Mouse (Mus musculus) kidney, postnatal 0 days (tissue): ENCODE measurements around the gene Olfm1. TPM values are rescaled to one million over a fixed set of nuclear protein-coding genes. Genes with fewer than 3 reads are reported as not detected.
A peak's percentile ranks its signal among the peaks of the same experiment; 100 is the strongest.

ENCODE experiments used
- ATAC-seq: fragments of 200-750 bp; cut with Nextera tagmentation; replicated peaks from 2 replicates; pipeline ENCODE4 v1.8.0; 2017; ENCODE audit warnings: low read depth, moderate number of reproducible peaks, moderate TSS enrichment, moderate library complexity; ENCODE audit not compliant: low FRiP score
- DNase-seq: peaks from one replicate; pipeline ENCODE4 v3.0.0-alpha.2; 2016; ENCODE audit warnings: low spot score
- H3K27ac ChIP-seq: fragments of 300-500 bp; sonication (generic); 2 replicates; pipeline ENCODE4 v1.5.1; 2014; ENCODE audit warnings: mild to moderate bottlenecking
- H3K27me3 ChIP-seq: fragments of 300-500 bp; sonication (generic); 2 replicates; pipeline ENCODE4 v1.6.1; 2014; ENCODE audit warnings: low read length, mixed read lengths; ENCODE audit not compliant: insufficient read depth
- H3K36me3 ChIP-seq: fragments of 300-500 bp; sonication (generic); 2 replicates; pipeline ENCODE4 v1.6.1; 2014; ENCODE audit warnings: low read length, mixed read lengths; ENCODE audit not compliant: insufficient read depth
- H3K4me1 ChIP-seq: fragments of 300-500 bp; sonication (generic); replicated peaks from 2 replicates; pipeline ENCODE4 v1.6.1; 2014; ENCODE audit warnings: antibody characterized with exemption, low read length, mixed read lengths; ENCODE audit not compliant: insufficient read depth
- H3K4me2 ChIP-seq: fragments of 300-500 bp; sonication (generic); 2 replicates; pipeline ENCODE4 v1.6.1; 2014; ENCODE audit warnings: mild to moderate bottlenecking, low read length, moderate library complexity, mixed read lengths
- H3K4me3 ChIP-seq: fragments of 300-500 bp; sonication (generic); replicated peaks from 2 replicates; pipeline ENCODE4 v1.5.1; 2014; ENCODE audit warnings: low read depth, low read length
- H3K9ac ChIP-seq: fragments of 300-500 bp; sonication (generic); 2 replicates; pipeline ENCODE4 v1.6.1; 2014; ENCODE audit warnings: low read depth, low read length
- H3K9me3 ChIP-seq: fragments of 300-500 bp; sonication (generic); replicated peaks from 2 replicates; pipeline ENCODE4 v1.6.1; 2016; ENCODE audit warnings: low read length, inconsistent platforms, mixed read lengths
- CTCF ChIP-seq: IDR thresholded peaks from 2 replicates; pipeline ENCODE4 v1.5.1; 2016; ENCODE audit warnings: antibody characterized with exemption, low read depth, mild to moderate bottlenecking, moderate library complexity
- WGBS: fragments of 180-500 bp; shearing (Covaris S2); extraction: QIAGEN DNeasy Blood & Tissue Kit; methylation state at CpG from one replicate; pipeline ENCODE4 v1.1.7; 2014; 5-methylcytosine and 5-hydroxymethylcytosine counted together
- polyA plus RNA-seq: library from polyadenylated mRNA; unstranded; fragments of >200 nt; fragmentation: Nextera tagmentation; extraction: Ambion mirVana; gene quantifications from 2 replicates; pipeline ENCODE4 v1.2.1, GENCODE M21; 2015

Gene Olfm1
- polyA plus RNA-seq, 1 experiment from 2014 or later = 13.8 TPM

DNA sequence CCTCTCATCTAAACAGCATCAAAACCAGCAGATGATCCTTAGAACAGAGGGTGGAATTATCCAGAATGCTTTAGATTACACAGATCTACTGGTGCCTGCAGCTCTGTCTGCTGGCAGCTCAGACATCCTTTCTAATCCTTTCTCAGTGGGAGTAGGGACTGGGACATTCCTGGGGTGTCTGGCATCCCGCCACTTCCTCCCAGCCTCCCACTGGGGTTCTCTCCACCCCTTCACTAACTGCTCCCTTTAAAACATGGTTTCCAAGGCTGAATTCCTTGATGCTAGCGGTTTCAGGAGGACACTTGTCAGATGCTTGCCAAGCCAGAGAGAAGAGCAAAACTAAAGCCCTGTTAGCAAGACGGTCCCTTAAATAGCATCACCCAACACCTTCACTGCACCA is 33.1 kb downstream of the Olfm1 start:
- H3K9ac ChIP-seq = no peak overlapping the region
- H3K4me2 ChIP-seq = no peak overlapping the region
- WGBS = 60% methylated on average over 3 of the region's 3 CpGs
- no peaks in the 10 kb centered on the region for H3K4me1 ChIP-seq
- no peaks in the 10 kb centered on the region for H3K27me3 ChIP-seq
- ATAC-seq (no peak), DNase-seq (peak; percentile 53)
- H3K4me3 ChIP-seq = no peak overlapping the region
- H3K27ac ChIP-seq = no peak overlapping the region
- TF ChIP-seq CTCF = no peak
- no peaks in the 10 kb centered on the region for H3K36me3 ChIP-seq
- no peaks in the 10 kb centered on the region for H3K9me3 ChIP-seq

DNA sequence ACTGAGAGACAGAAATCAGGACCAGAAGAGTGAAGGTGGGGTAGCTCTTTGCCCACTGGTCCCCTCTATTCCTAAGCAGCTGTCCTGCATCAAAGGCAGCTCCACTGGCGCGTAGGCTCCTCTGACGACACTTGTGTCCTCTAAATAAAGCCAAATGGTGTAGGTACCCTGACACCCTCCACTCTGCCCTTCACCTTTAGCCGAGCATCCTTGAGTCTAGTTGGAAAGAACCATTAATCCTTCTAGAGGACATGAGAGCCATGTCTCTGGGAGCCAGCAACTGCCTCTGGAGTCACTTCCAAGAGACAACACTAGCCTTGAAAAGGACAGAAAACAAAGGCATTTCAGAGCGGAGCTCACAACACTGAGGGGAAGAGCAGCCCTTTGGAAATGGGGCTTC is 34.2 kb downstream of the Olfm1 start:
- H3K4me3 ChIP-seq = no peak overlapping the region
- no peak for TF ChIP-seq CTCF
- no peaks in the 10 kb centered on the region for H3K27me3 ChIP-seq
- no peak overlapping the region for H3K27ac ChIP-seq
- H3K9ac ChIP-seq = no peak overlapping the region
- no peaks in the 10 kb centered on the region for H3K9me3 ChIP-seq
- no peaks in the 10 kb centered on the region for H3K36me3 ChIP-seq
- no peak overlapping the region for H3K4me2 ChIP-seq
- no peaks in the 10 kb centered on the region for H3K4me1 ChIP-seq
- WGBS = 48% methylated on average over 5 of the region's 5 CpGs
- DNase-seq (no peak), ATAC-seq (no peak)

DNA sequence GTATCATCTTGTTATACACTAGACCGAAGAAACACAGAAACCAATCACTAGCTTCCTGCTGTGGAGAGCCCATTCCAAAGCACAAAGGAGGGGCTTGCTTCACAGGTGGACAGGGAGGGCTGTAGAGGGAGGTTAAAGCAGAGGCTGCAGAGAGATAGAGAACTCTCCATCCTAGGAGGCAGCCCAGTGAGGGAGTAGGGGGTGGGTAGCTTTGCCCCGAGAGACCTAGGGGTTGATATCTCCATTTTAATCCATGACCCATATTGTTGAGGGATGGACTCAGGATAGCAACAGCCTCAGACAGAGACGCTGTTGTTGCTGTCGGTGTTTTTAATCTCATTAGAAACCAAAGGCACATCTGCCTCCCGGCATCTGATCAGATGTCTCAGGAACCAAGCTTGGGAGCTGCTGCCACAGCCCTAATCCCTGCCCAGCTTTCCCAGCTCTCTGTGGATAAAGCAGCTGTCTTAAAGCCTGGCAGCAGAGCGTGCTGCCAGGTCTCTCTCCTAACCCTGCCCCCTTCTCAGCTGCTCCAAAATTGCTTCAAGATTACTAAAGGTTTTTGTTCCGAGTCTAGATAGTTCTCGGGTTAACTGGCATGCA is 34.9 kb downstream of the Olfm1 start:
- no peak overlapping the region for H3K27ac ChIP-seq
- TF ChIP-seq CTCF = no peak
- 63% methylated on average over 8 of the region's 8 CpGs for WGBS
- ATAC-seq = no peak
- no peaks in the 10 kb centered on the region for H3K4me1 ChIP-seq
- H3K4me2 ChIP-seq = no peak overlapping the region
- H3K9me3 ChIP-seq = no peaks in the 10 kb centered on the region
- no peaks in the 10 kb centered on the region for H3K27me3 ChIP-seq
- H3K4me3 ChIP-seq = no peak overlapping the region
- no peak overlapping the region for H3K9ac ChIP-seq
- DNase-seq = no peak
- no peaks in the 10 kb centered on the region for H3K36me3 ChIP-seq

DNA sequence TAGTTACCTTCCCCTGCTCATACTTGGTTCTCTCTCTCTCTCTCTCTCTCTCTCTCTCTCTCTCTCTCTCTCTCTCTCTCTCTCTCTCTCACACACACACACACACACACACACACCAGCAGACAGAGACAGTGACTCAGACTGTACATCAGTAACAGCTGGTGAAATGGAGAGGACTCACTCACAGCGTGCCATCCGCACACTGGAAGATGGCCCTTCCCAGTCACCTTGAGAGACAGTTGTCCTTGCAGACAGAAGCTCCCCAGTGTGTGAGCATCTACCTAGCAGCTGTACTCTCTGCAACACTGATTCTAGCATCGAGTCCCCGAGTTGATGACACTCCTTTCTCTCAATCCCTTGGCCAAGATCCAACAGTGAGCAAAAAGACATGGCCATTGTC is 35.6 kb downstream of the Olfm1 start:
- DNase-seq (no peak), ATAC-seq (no peak)
- Histone ChIP-seq H3K4me2 (no peak overlapping the region), H3K9me3 (no peaks in the 10 kb centered on the region), H3K4me3 (no peak overlapping the region), H3K36me3 (no peaks in the 10 kb centered on the region), H3K27ac (no peak overlapping the region), H3K27me3 (no peaks in the 10 kb centered on the region), H3K9ac (no peak overlapping the region), H3K4me1 (no peaks in the 10 kb centered on the region)
- no peak for TF ChIP-seq CTCF
- WGBS = 89% methylated on average over 4 of the region's 4 CpGs

DNA sequence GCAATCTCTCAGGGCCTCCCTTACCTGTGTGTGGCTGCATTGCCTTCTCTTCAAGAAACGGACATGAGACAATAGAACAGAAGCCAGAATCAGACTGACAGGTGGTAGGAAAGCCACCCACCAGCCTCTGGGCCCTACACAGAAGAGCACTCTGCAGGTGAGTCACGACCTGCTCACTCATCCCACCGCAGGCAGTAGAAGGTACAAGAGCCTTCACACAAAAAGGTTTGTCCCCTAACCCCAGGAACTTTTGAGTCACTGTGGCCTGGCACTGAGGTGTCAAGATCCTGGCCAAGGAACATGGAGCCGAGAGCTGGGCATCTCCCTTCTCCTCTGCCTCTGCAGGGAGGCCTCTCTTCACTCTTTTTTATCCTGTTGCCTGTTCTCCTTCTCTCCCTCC is 42.3 kb downstream of the Olfm1 start:
- no peak for TF ChIP-seq CTCF
- no peaks in the 10 kb centered on the region for H3K36me3 ChIP-seq
- H3K4me1 ChIP-seq = no peaks in the 10 kb centered on the region
- ATAC-seq (no peak), DNase-seq (no peak)
- no peaks in the 10 kb centered on the region for H3K9me3 ChIP-seq
- H3K27me3 ChIP-seq = no peaks in the 10 kb centered on the region
- no peak overlapping the region for H3K4me2 ChIP-seq
- no peak overlapping the region for H3K9ac ChIP-seq
- no peak overlapping the region for H3K4me3 ChIP-seq
- 70% methylated on average over 4 of the region's 4 CpGs for WGBS
- no peak overlapping the region for H3K27ac ChIP-seq

DNA sequence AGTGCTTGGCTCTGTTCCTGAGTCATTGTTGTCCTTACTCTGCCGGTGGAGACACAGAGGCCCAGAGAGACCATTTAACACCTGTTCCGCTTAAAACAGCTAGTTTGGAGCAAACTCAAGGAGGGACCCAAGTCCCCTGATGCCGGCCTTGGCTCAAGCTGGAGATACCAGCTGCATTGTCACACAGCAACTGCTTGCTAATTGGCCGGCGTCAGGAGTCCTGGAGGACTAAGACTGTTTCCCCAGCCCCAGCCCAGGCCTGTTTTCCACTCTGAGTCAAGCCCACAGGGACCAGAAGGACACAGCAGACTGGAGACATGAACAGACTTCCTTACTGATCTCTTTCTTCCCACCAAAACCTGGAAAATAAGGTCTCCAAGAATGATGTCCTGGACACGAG is 43.7 kb downstream of the Olfm1 start:
- no peaks in the 10 kb centered on the region for H3K4me1 ChIP-seq
- H3K4me3 ChIP-seq = no peak overlapping the region
- H3K4me2 ChIP-seq = no peak overlapping the region
- ATAC-seq (no peak), DNase-seq (no peak)
- H3K9ac ChIP-seq = no peak overlapping the region
- H3K27me3 ChIP-seq = no peaks in the 10 kb centered on the region
- no peaks in the 10 kb centered on the region for H3K9me3 ChIP-seq
- no peak for TF ChIP-seq CTCF
- no peak overlapping the region for H3K27ac ChIP-seq
- H3K36me3 ChIP-seq = no peaks in the 10 kb centered on the region
- 67% methylated on average over 6 of the region's 6 CpGs for WGBS

DNA sequence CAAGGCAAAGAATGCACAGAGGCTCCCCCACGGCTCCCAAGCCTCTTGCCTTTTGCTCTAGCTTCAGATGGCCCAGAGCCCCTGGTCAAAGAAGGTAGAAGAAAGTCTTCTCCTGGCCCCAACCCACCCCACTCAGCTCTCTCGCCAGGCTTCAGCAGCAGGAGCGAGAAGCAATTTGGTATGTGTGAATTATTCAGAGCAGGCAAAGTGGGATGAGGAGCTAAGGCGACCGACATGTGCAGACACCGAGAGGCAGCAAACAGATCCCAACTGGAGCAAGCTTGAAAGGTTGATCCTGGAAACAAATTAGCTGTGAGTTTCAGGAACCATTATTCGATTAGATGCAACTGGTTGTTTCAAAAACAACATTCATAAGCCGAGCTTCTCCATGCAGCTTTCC is 46.8 kb downstream of the Olfm1 start:
- no peak overlapping the region for H3K27ac ChIP-seq
- H3K27me3 ChIP-seq = no peaks in the 10 kb centered on the region
- no peaks in the 10 kb centered on the region for H3K36me3 ChIP-seq
- no peak overlapping the region for H3K4me2 ChIP-seq
- no peaks in the 10 kb centered on the region for H3K9me3 ChIP-seq
- H3K4me3 ChIP-seq = no peak overlapping the region
- DNase-seq (no peak), ATAC-seq (no peak)
- TF ChIP-seq CTCF = no peak
- no peaks in the 10 kb centered on the region for H3K4me1 ChIP-seq
- no peak overlapping the region for H3K9ac ChIP-seq
- whole genome bisulfite sequencing = 73% methylated on average over 8 of the region's 8 CpGs
